In the genomic region with DNA sequence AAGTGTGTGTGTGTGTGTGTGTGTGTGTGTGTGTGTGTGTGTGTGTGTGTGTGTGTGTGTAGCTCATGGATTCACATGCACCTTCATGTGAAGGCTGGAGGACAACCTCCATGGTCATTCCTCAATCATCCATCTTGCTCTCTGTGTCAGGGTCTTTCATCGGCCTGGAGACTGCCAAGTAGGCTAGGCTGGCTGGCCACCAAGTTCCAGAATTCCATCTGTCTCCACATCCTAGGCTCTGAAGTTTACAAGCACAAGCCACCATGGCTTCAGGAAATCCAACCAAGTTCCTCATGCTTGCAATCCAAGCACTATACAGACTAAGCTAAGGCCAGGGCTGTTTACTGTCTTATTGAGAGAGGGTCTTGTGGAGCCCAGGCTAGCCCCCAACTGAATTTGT, we compare ENCODE assay signal across 28 mouse cellular contexts. TPM values are rescaled to one million over a fixed set of nuclear protein-coding genes. Genes with fewer than 3 reads are reported as not detected.
DNase-seq lines count a peak whose midpoint lies in the region; ATAC-seq lines count a peak whose summit lies in the region.
"Had no signal": no experiment of that assay in that cellular context is flagged by ENCODE, and none has a peak within 500 bp of the region (broad histone marks: within the 10 kb centered on the region; RNA-seq: fewer than 3 reads in every experiment).

No protein-coding gene starts in this region.

- no peaks in the 10 kb centered on the region; the same call in 1 of the 2 replicates for H3K27me3 ChIP-seq in heart, embryonic 10.5 days (ENCODE audit: insufficient read depth, poor library complexity, severe bottlenecking)
- H3K27me3 ChIP-seq: embryonic facial prominence, embryonic 15.5 days; forebrain, embryonic 13.5 days; intestine, embryonic 15.5 days; lung, embryonic 15.5 days; midbrain, embryonic 12.5 days had no signal

- ATAC-seq in activated CD4-positive, CD25-positive, alpha-beta regulatory T cell, adult 4 months = no peak
- ATAC-seq: intestine, embryonic 15.5 days had no signal

- no peak overlapping the region for H3K4me3 ChIP-seq in heart, embryonic 10.5 days
- H3K4me3 ChIP-seq: embryonic facial prominence, embryonic 15.5 days; forebrain, embryonic 13.5 days; hindbrain, embryonic 13.5 days; intestine, embryonic 15.5 days; limb, embryonic 12.5 days; liver, embryonic 13.5 days; lung, embryonic 15.5 days; midbrain, embryonic 12.5 days had no signal

- H3K9me3 ChIP-seq in heart, embryonic 10.5 days = no peaks in the 10 kb centered on the region
- H3K9me3 ChIP-seq: embryonic facial prominence, embryonic 15.5 days; forebrain, embryonic 13.5 days; intestine, embryonic 15.5 days; limb, embryonic 12.5 days; liver, embryonic 13.5 days; lung, embryonic 15.5 days; midbrain, embryonic 12.5 days had no signal

- no peak overlapping the region for H3K27ac ChIP-seq in heart, embryonic 10.5 days
- H3K27ac ChIP-seq: embryonic facial prominence, embryonic 15.5 days; hindbrain, embryonic 13.5 days; intestine, embryonic 15.5 days; limb, embryonic 12.5 days; liver, embryonic 13.5 days; lung, embryonic 15.5 days; macrophage; midbrain, embryonic 12.5 days had no signal

- H3K4me1 ChIP-seq in heart, embryonic 10.5 days = 0 out of 2 replicates have a peak, but pooled peaks cover 4% of the 10 kb centered on the region
- H3K4me1 ChIP-seq: embryonic facial prominence, embryonic 15.5 days; intestine, embryonic 15.5 days; limb, embryonic 12.5 days; lung, embryonic 15.5 days had no signal

- intact Hi-C loops in heart, postnatal 10 days (cut with DNase I) = no loop called here

- 89% methylated on average over 1 of the region's 1 CpGs for WGBS in heart, embryonic 10.5 days

- peak; percentile 39 for DNase-seq in adrenal gland, postnatal 14 days
- no peak for DNase-seq in adrenal gland, adult (ENCODE audit: inconsistent age in 2 of 2, low spot score in 1 of 2)
- peak; percentile 56 to 57 for DNase-seq in heart, adult 18-20 months
- DNase-seq in heart, embryonic 10.5 days (ENCODE audit: low spot score) = no peak
- peak; percentile 39 for DNase-seq in 3T3-L1 (ENCODE audit: low read depth, low spot score)
- peak; percentile 38 to 44 for DNase-seq in heart, postnatal 10 days
- DNase-seq in kidney, postnatal 14 days = no peak
- DNase-seq: cerebellum, adult 9-10 months; embryo, embryonic 11 days; liver, embryonic 13.5 days; thymus, adult 18-20 months had no signal

- no peaks in the 10 kb centered on the region for H3K36me3 ChIP-seq in heart, embryonic 10.5 days
- H3K36me3 ChIP-seq: embryonic facial prominence, embryonic 15.5 days; hindbrain, embryonic 13.5 days; intestine, embryonic 15.5 days; limb, embryonic 12.5 days; liver, embryonic 13.5 days; lung, embryonic 15.5 days; midbrain, embryonic 12.5 days had no signal

RNA-seq across cellular contexts. Expression of a gene that starts 16.9 kb away (rescaled TPM):
- 1.6 and 2.4 TPM in 2 replicates for total RNA-seq in adrenal gland, postnatal 14 days (2021)
- under 1 TPM in 1 of 2 experiments, not detected in 1; 0.31 TPM for total RNA-seq in heart, adult 18-20 months (2021)
- polyA plus RNA-seq in heart, embryonic 10.5 days (2016; fragmentation: Nextera tagmentation; extraction: Ambion mirVana) = 1.3 and 3.2 TPM in 2 replicates
- total RNA-seq in heart, postnatal 10 days (2021) = 1 to 10 TPM in 1 of 2 experiments, under 1 TPM in 1; 0.50 to 1.2 TPM
- polyA plus RNA-seq in activated CD4-positive, CD25-positive, alpha-beta regulatory T cell, adult 4 months (2017; shearing (Covaris generic)) = under 1 TPM in 1 of 2 experiments, not detected in 1; 0.25 TPM
- total RNA-seq: neutrophil, adult 5-6 weeks had no signal
- polyA plus RNA-seq: macrophage had no signal

RNA-seq across cellular contexts. Expression of a gene that starts 51.8 kb away (rescaled TPM):
- 114 and 117 TPM in 2 replicates for total RNA-seq in adrenal gland, postnatal 14 days (2021)
- total RNA-seq in heart, adult 18-20 months (2021) = 10 to 100 TPM; 14.4 to 16.1 TPM
- polyA plus RNA-seq in heart, embryonic 10.5 days (2016; fragmentation: Nextera tagmentation; extraction: Ambion mirVana) = 0.06 and 0.11 TPM in 2 replicates
- total RNA-seq in heart, postnatal 10 days (2021) = 10 to 100 TPM; 22.2 to 25.4 TPM
- polyA plus RNA-seq in activated CD4-positive, CD25-positive, alpha-beta regulatory T cell, adult 4 months (2017; shearing (Covaris generic)) = not detected
- polyA plus RNA-seq: macrophage had no signal

RNA-seq across cellular contexts. Expression of a gene that starts 55.2 kb away (rescaled TPM):
- not detected in 2 replicates for total RNA-seq in adrenal gland, postnatal 14 days (2021)
- total RNA-seq in heart, adult 18-20 months (2021) = not detected
- polyA plus RNA-seq in heart, embryonic 10.5 days (2016; fragmentation: Nextera tagmentation; extraction: Ambion mirVana) = not detected in 2 replicates
- not detected for total RNA-seq in heart, postnatal 10 days (2021)
- not detected for polyA plus RNA-seq in activated CD4-positive, CD25-positive, alpha-beta regulatory T cell, adult 4 months (2017; shearing (Covaris generic))
- total RNA-seq: adrenal gland, postnatal 36 days; CH12.LX; layer of hippocampus, adult 8-10 months; left cerebral cortex, adult 18-20 months; neutrophil, adult 5-6 weeks had no signal
- polyA plus RNA-seq: embryonic facial prominence, embryonic 15.5 days; forebrain, embryonic 13.5 days; heart, embryonic 14.5 days; hindbrain, embryonic 13.5 days; intestine, embryonic 15.5 days; kidney, embryonic 16.5 days; limb, embryonic 12.5 days; liver, embryonic 13.5 days; lung, embryonic 15.5 days; macrophage; midbrain, embryonic 12.5 days; small intestine, adult 2 months had no signal

Comparison
In these comparisons a context has a peak if more than half of its experiments do, and no peak if none do; other contexts are left out.
1. DNase-seq: peak in adrenal gland, postnatal 14 days (single experiment), heart, adult 18-20 months (2 of 2), 3T3-L1 (single experiment) and heart, postnatal 10 days (2 of 2); none in adrenal gland, adult (0 of 2), heart, embryonic 10.5 days (single experiment) and kidney, postnatal 14 days (single experiment).